22 mouse cellular contexts compared by ENCODE assay signal in the genomic region with DNA sequence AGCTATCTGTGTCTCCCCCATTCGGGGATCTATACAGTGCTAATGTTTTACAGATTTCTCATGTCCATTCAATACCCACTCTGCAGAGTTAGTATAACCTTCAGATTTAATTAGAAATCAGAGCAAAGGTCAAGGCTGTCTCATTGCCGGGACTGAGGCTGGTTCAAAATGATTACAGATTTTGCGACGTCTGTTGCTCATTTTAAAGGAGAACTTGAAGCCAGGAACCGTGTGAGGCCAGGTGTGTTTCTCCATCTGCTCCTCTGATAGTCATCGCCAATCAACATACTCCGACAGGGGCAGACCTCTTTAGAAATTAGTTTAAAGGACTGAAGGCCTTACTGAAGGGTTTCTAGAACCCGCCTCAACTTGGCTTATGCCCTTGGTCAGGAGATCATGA.
DNase-seq lines count a peak whose midpoint lies in the region; ATAC-seq and TF ChIP-seq lines count a peak whose summit lies in the region.
"Had no signal": no experiment of that assay in that cellular context is flagged by ENCODE, and none has a peak within 500 bp of the region (broad histone marks: within the 10 kb centered on the region; RNA-seq: fewer than 3 reads in every experiment).

No protein-coding gene starts in this region.

- H3K9me3 ChIP-seq in intestine, embryonic 14.5 days (ENCODE audit: control insufficient read depth, low read length): no peaks in the 10 kb centered on the region
- no peaks in the 10 kb centered on the region for H3K9me3 ChIP-seq in intestine, embryonic 16.5 days (ENCODE audit: control insufficient read depth, low read length)
- no peaks in the 10 kb centered on the region for H3K9me3 ChIP-seq in midbrain, postnatal 0 days (ENCODE audit: low read length)
- no peaks in the 10 kb centered on the region for H3K9me3 ChIP-seq in midbrain, embryonic 15.5 days
- H3K9me3 ChIP-seq in embryonic facial prominence, embryonic 11.5 days (replicated peaks; ENCODE audit: control insufficient read depth, low read length): no peaks in the 10 kb centered on the region
- no peaks in the 10 kb centered on the region for H3K9me3 ChIP-seq in limb, embryonic 11.5 days (ENCODE audit: control insufficient read depth, low read length)
- no peaks in the 10 kb centered on the region for H3K9me3 ChIP-seq in forebrain, embryonic 13.5 days (replicated peaks)
- H3K9me3 ChIP-seq: embryonic facial prominence, embryonic 15.5 days; forebrain, embryonic 10.5 days; forebrain, embryonic 15.5 days; hindbrain, embryonic 12.5 days had no signal

- no peak overlapping the region for H3K27ac ChIP-seq in intestine, embryonic 14.5 days (ENCODE audit: low read depth)
- no peak overlapping the region for H3K27ac ChIP-seq in intestine, embryonic 16.5 days (ENCODE audit: low read length)
- H3K27ac ChIP-seq in midbrain, postnatal 0 days (ENCODE audit: low read depth, low read length): no peak overlapping the region
- no peak overlapping the region for H3K27ac ChIP-seq in midbrain, embryonic 15.5 days
- no peak overlapping the region for H3K27ac ChIP-seq in embryonic facial prominence, embryonic 11.5 days (replicated peaks; ENCODE audit: low read depth, low read length)
- no peak overlapping the region for H3K27ac ChIP-seq in limb, embryonic 11.5 days (replicated peaks; ENCODE audit: low read depth, low read length)
- no peak overlapping the region for H3K27ac ChIP-seq in forebrain, embryonic 13.5 days
- H3K27ac ChIP-seq: embryonic facial prominence, embryonic 15.5 days; forebrain, embryonic 10.5 days; forebrain, embryonic 15.5 days; gastrocnemius, adult 2 months; hindbrain, embryonic 12.5 days had no signal

- no peak for ATAC-seq in intestine, embryonic 14.5 days (replicated peaks; ENCODE audit: low FRiP score, low TSS enrichment, low read depth)
- no peak for ATAC-seq in intestine, embryonic 16.5 days
- no peak for ATAC-seq in midbrain, postnatal 0 days (ENCODE audit: low FRiP score)
- ATAC-seq in midbrain, embryonic 15.5 days (replicated peaks): no peak
- no peak for ATAC-seq in embryonic facial prominence, embryonic 11.5 days (replicated peaks; ENCODE audit: insufficient number of reproducible peaks, low FRiP score, low TSS enrichment, low read depth)
- peak; percentile 69 for ATAC-seq in limb, embryonic 11.5 days (ENCODE audit: insufficient number of reproducible peaks, low FRiP score, low TSS enrichment, low read depth)
- no peak for ATAC-seq in forebrain, embryonic 13.5 days
- ATAC-seq: forebrain, embryonic 15.5 days had no signal

- WGBS in intestine, embryonic 14.5 days: 71% methylated on average over 8 of the region's 8 CpGs
- WGBS in intestine, embryonic 16.5 days: 63% methylated on average over 8 of the region's 8 CpGs
- WGBS in midbrain, postnatal 0 days: 79% methylated on average over 8 of the region's 8 CpGs
- 76% methylated on average over 8 of the region's 8 CpGs for WGBS in midbrain, embryonic 15.5 days
- 36% methylated on average over 8 of the region's 8 CpGs for WGBS in embryonic facial prominence, embryonic 11.5 days
- WGBS in limb, embryonic 11.5 days: 20% methylated on average over 8 of the region's 8 CpGs
- 81% methylated on average over 8 of the region's 8 CpGs for WGBS in forebrain, embryonic 13.5 days

- no peaks in the 10 kb centered on the region for H3K36me3 ChIP-seq in intestine, embryonic 14.5 days (ENCODE audit: control insufficient read depth, insufficient read depth, low read length)
- H3K36me3 ChIP-seq in intestine, embryonic 16.5 days (ENCODE audit: control insufficient read depth, insufficient read depth, low read length): no peaks in the 10 kb centered on the region
- no peaks in the 10 kb centered on the region for H3K36me3 ChIP-seq in midbrain, postnatal 0 days (ENCODE audit: insufficient read depth, low read length)
- H3K36me3 ChIP-seq in midbrain, embryonic 15.5 days (replicated peaks): no peaks in the 10 kb centered on the region
- H3K36me3 ChIP-seq in embryonic facial prominence, embryonic 11.5 days (replicated peaks; ENCODE audit: control insufficient read depth, insufficient read depth, low read depth, low read length): no peaks in the 10 kb centered on the region
- no peaks in the 10 kb centered on the region for H3K36me3 ChIP-seq in limb, embryonic 11.5 days (ENCODE audit: control insufficient read depth, insufficient read depth, low read length)
- H3K36me3 ChIP-seq in forebrain, embryonic 13.5 days (ENCODE audit: poor library complexity, severe bottlenecking): no peaks in the 10 kb centered on the region
- H3K36me3 ChIP-seq: embryonic facial prominence, embryonic 15.5 days; forebrain, embryonic 10.5 days; forebrain, embryonic 15.5 days; hindbrain, embryonic 12.5 days had no signal

- H3K9ac ChIP-seq in intestine, embryonic 14.5 days (ENCODE audit: low read length): no peak overlapping the region
- H3K9ac ChIP-seq in intestine, embryonic 16.5 days (ENCODE audit: low read depth, low read length): no peak overlapping the region
- H3K9ac ChIP-seq in midbrain, postnatal 0 days (replicated peaks; ENCODE audit: low read length, poor library complexity, severe bottlenecking): no peak overlapping the region
- H3K9ac ChIP-seq in midbrain, embryonic 15.5 days: no peak overlapping the region
- no peak overlapping the region for H3K9ac ChIP-seq in embryonic facial prominence, embryonic 11.5 days (replicated peaks; ENCODE audit: low read length)
- H3K9ac ChIP-seq in limb, embryonic 11.5 days (ENCODE audit: low read length): no peak overlapping the region
- no peak overlapping the region for H3K9ac ChIP-seq in forebrain, embryonic 13.5 days
- H3K9ac ChIP-seq: embryonic facial prominence, embryonic 15.5 days; forebrain, embryonic 15.5 days; hindbrain, embryonic 12.5 days had no signal

- peak; percentile 25 for DNase-seq in intestine, embryonic 14.5 days (ENCODE audit: low spot score)
- DNase-seq in midbrain, postnatal 0 days (ENCODE audit: low spot score): peak; percentile 11
- peak; percentile 85 for DNase-seq in embryonic facial prominence, embryonic 11.5 days (ENCODE audit: low spot score)
- no peak for DNase-seq in limb, embryonic 11.5 days (ENCODE audit: low spot score)
- no peak for DNase-seq in right cerebral cortex, adult 2 months (ENCODE audit: low spot score in 2 of 2)
- DNase-seq: adrenal gland, adult 2 months; adrenal gland, postnatal 25 days; cerebellum, adult 18-20 months; cerebellum, adult 9-11 months; cerebellum, postnatal 36 days; gastrocnemius, adult 2 months; gastrocnemius, postnatal 25 days; heart, postnatal 10 days; heart, postnatal 4 days had no signal

- no peaks in the 10 kb centered on the region for H3K27me3 ChIP-seq in intestine, embryonic 14.5 days (replicated peaks; ENCODE audit: control insufficient read depth, insufficient read depth, low read length)
- H3K27me3 ChIP-seq in intestine, embryonic 16.5 days (replicated peaks; ENCODE audit: control insufficient read depth, insufficient read depth, low read length): no peaks in the 10 kb centered on the region
- H3K27me3 ChIP-seq in midbrain, postnatal 0 days (ENCODE audit: insufficient read depth, low read length): no peaks in the 10 kb centered on the region
- no peaks in the 10 kb centered on the region for H3K27me3 ChIP-seq in midbrain, embryonic 15.5 days (replicated peaks)
- H3K27me3 ChIP-seq in embryonic facial prominence, embryonic 11.5 days (ENCODE audit: control insufficient read depth, insufficient read depth, low read length): no peaks in the 10 kb centered on the region
- H3K27me3 ChIP-seq in limb, embryonic 11.5 days (ENCODE audit: control insufficient read depth, insufficient read depth, low read length): no peaks in the 10 kb centered on the region
- no peaks in the 10 kb centered on the region for H3K27me3 ChIP-seq in forebrain, embryonic 13.5 days
- H3K27me3 ChIP-seq: embryonic facial prominence, embryonic 15.5 days; forebrain, embryonic 15.5 days; hindbrain, embryonic 12.5 days had no signal

- H3K4me1 ChIP-seq in intestine, embryonic 14.5 days (replicated peaks; ENCODE audit: control insufficient read depth, insufficient read depth, low read length): no peaks in the 10 kb centered on the region
- H3K4me1 ChIP-seq in intestine, embryonic 16.5 days (ENCODE audit: control insufficient read depth, insufficient read depth, low read length): no peaks in the 10 kb centered on the region
- H3K4me1 ChIP-seq in midbrain, postnatal 0 days (ENCODE audit: insufficient read depth, low read length): no peaks in the 10 kb centered on the region
- H3K4me1 ChIP-seq in midbrain, embryonic 15.5 days: 0 out of 2 replicates have a peak, but pooled peaks cover 7% of the 10 kb centered on the region
- no peaks in the 10 kb centered on the region for H3K4me1 ChIP-seq in embryonic facial prominence, embryonic 11.5 days (ENCODE audit: control insufficient read depth, insufficient read depth, low read length)
- no peaks in the 10 kb centered on the region for H3K4me1 ChIP-seq in limb, embryonic 11.5 days (ENCODE audit: control insufficient read depth, insufficient read depth, low read length)
- H3K4me1 ChIP-seq in forebrain, embryonic 13.5 days: peaks cover 6% of the 10 kb centered on the region; the same call in 1 of the 2 replicates
- H3K4me1 ChIP-seq: embryonic facial prominence, embryonic 15.5 days; hindbrain, embryonic 12.5 days had no signal

- no peak for TF ChIP-seq CTCF in midbrain, postnatal 0 days (IDR thresholded peaks at IDR 0.05)

- no peak overlapping the region for H3K4me3 ChIP-seq in intestine, embryonic 14.5 days (ENCODE audit: low read depth, low read length)
- no peak overlapping the region for H3K4me3 ChIP-seq in intestine, embryonic 16.5 days (ENCODE audit: low read length)
- H3K4me3 ChIP-seq in midbrain, postnatal 0 days (ENCODE audit: low read depth, low read length): no peak overlapping the region
- no peak overlapping the region for H3K4me3 ChIP-seq in midbrain, embryonic 15.5 days
- no peak overlapping the region for H3K4me3 ChIP-seq in embryonic facial prominence, embryonic 11.5 days (ENCODE audit: low read depth, low read length)
- H3K4me3 ChIP-seq in limb, embryonic 11.5 days (ENCODE audit: low read depth, low read length): no peak overlapping the region
- no peak overlapping the region for H3K4me3 ChIP-seq in forebrain, embryonic 13.5 days
- H3K4me3 ChIP-seq: embryonic facial prominence, embryonic 15.5 days; erythroblast, embryonic 14.5 days; forebrain, embryonic 10.5 days; forebrain, embryonic 15.5 days; gastrocnemius, adult 2 months; hindbrain, embryonic 12.5 days had no signal

- no peak overlapping the region for H3K4me2 ChIP-seq in intestine, embryonic 14.5 days (ENCODE audit: low read length)
- H3K4me2 ChIP-seq in intestine, embryonic 16.5 days (ENCODE audit: low read depth, low read length): no peak overlapping the region
- no peak overlapping the region for H3K4me2 ChIP-seq in midbrain, postnatal 0 days (ENCODE audit: low read depth, low read length, poor library complexity, severe bottlenecking)
- no peak overlapping the region for H3K4me2 ChIP-seq in midbrain, embryonic 15.5 days
- no peak overlapping the region for H3K4me2 ChIP-seq in embryonic facial prominence, embryonic 11.5 days (ENCODE audit: low read depth, low read length)
- H3K4me2 ChIP-seq in limb, embryonic 11.5 days (ENCODE audit: low read depth, severe bottlenecking): no peak overlapping the region
- no peak overlapping the region for H3K4me2 ChIP-seq in forebrain, embryonic 13.5 days
- H3K4me2 ChIP-seq: embryonic facial prominence, embryonic 15.5 days; forebrain, embryonic 15.5 days; hindbrain, embryonic 12.5 days had no signal

Comparison
In these comparisons a context has a peak if more than half of its experiments do, and no peak if none do; other contexts are left out.
1. DNase-seq: peak in intestine, embryonic 14.5 days (single experiment), midbrain, postnatal 0 days (single experiment) and embryonic facial prominence, embryonic 11.5 days (single experiment); none in limb, embryonic 11.5 days (single experiment) and right cerebral cortex, adult 2 months (0 of 2).